Mouse (Mus musculus) liver, embryonic 14.5 days (tissue): ENCODE measurements around the gene Scel.

ENCODE experiments used
- CTCF ChIP-seq: IDR thresholded peaks from 2 replicates; pipeline ENCODE4 v1.5.1; 2016; ENCODE audit warnings: antibody characterized with exemption, low read depth, control low read depth
- EP300 ChIP-seq: IDR thresholded peaks from 2 replicates; pipeline ENCODE4 v1.6.1; 2016; ENCODE audit warnings: antibody characterized with exemption, low read depth

DNA sequence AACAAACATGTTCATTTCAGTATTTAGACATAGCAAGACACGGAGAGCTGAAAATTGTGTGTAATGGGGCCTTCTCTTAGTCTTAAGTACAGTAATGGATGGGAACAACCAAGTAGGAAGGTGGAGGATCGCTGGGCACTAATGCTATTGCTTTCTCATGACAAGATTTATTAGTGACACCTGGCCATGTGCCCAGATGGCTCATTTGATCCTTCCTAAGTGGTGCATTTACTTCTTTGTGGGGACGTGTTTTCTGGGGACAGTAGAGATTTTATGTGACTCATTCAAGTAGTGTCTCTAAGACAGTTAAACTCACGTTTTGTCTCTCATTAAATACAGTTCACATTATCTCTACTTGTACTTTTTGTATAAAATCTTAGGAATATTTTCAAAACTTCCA lies 73.5 kb downstream of the Scel start:
- TF ChIP-seq CTCF (no peak), EP300 (no peak)
